Mouse (Mus musculus) splenic B cell, adult 2 months (primary cell): Measurements from ENCODE around the gene Vps33b.

ENCODE experiments used
- DNase-seq: peaks from one replicate; pipeline ENCODE4 v3.0.0-alpha.2; 2011; ENCODE audit warnings: low read depth, low spot score
- H3K27me3 ChIP-seq: 2 replicates; pipeline ENCODE4 v1.6.1; 2012; ENCODE audit warnings: mild to moderate bottlenecking, low read length, moderate library complexity, mixed read lengths; ENCODE audit not compliant: control insufficient read depth, poor library complexity, insufficient read depth, severe bottlenecking
- H3K36me3 ChIP-seq: 2 replicates; pipeline ENCODE4 v1.6.1; 2012; ENCODE audit warnings: mild to moderate bottlenecking, low read length, moderate library complexity, mixed read lengths; ENCODE audit not compliant: control insufficient read depth, poor library complexity, insufficient read depth, severe bottlenecking

Vps33b gene

DNA sequence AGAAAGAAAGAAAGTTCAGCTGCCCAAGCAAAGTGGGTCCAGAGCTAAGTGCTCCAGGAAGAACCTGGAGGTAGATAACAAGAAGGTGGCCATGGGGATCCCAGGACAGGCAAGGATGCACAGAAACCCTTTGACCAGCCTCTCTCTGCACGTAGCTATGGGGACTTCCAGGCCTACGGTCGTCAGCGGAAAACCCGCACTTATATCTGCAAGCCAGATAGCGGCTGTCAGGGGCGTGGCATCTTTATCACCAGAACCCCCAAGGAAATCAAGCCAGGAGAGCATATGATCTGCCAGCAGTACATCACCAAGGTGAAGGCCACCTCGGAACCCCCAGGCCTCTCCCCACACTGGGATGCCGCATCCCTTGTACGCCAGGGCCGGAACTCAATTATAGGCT lies 16.6 kb upstream of the Vps33b start:
- H3K36me3 ChIP-seq: no peaks in the 10 kb centered on the region
- H3K27me3 ChIP-seq: no peaks in the 10 kb centered on the region
- no peak for DNase-seq

DNA sequence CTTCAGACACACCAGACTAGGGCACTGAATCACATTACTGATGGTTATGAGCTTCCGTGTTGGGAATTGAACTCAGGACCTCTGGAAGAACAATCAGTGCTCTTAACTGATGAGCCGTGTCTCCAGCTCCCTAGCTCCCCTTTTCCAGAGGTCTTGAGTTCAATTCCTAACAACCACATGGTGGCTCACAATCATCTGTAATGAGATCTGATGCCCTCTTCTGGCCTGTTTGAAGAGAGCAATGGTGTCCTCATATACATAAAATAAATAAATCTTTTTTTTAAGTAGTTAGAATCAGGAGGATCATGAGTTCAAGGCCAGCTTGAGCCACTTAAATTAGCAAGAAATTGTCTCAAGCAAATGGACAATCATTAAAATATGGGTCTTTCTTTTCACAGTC lies 13.5 kb upstream of the Vps33b start:
- Histone ChIP-seq H3K36me3 (no peaks in the 10 kb centered on the region), H3K27me3 (no peaks in the 10 kb centered on the region)
- peak; percentile 51 for DNase-seq

- Histone ChIP-seq H3K36me3 (no peaks in the 10 kb centered on the region), H3K27me3 (no peaks in the 10 kb centered on the region)
- DNase-seq: no peak
Measured at GRCm38 (mm10) chr7:80257706-80258105, 11.7 kb upstream of the Vps33b start.

GRCm38 (mm10) chr7:80260625-80261371 lies 8.7 kb upstream of the Vps33b start, which contains the start of gene Ngrn:
Ngrn (plus strand) TSS chr7:80261215.
- Histone ChIP-seq H3K36me3 (peaks cover 8% of the 10 kb centered on the region), H3K27me3 (no peaks in the 10 kb centered on the region)
- DNase-seq: peak; percentile 85

- H3K36me3 ChIP-seq: peaks cover 10% of the 10 kb centered on the region
- no peaks in the 10 kb centered on the region for H3K27me3 ChIP-seq
- peak; percentile 50 for DNase-seq
Measured at GRCm38 (mm10) chr7:80261372-80261990, 8.0 kb upstream of the Vps33b start.

- DNase-seq: no peak
- H3K27me3 ChIP-seq: no peaks in the 10 kb centered on the region
Measured at GRCm38 (mm10) chr7:80264606-80265005, 4.8 kb upstream of the Vps33b start.

GRCm38 (mm10) chr7:80267764-80268163 lies 1.7 kb upstream of the Vps33b start:
- no peak for DNase-seq
- H3K27me3 ChIP-seq: no peaks in the 10 kb centered on the region
- peaks cover 12% of the 10 kb centered on the region for H3K36me3 ChIP-seq

More at GRCm38 (mm10) chr7:80264606-80265005, 4.8 kb upstream of the Vps33b start:
- peaks cover 11% of the 10 kb centered on the region for H3K36me3 ChIP-seq

- Histone ChIP-seq H3K36me3 (peaks cover 7% of the 10 kb centered on the region), H3K27me3 (no peaks in the 10 kb centered on the region)
- no peak for DNase-seq
Measured at GRCm38 (mm10) chr7:80269751-80270255, 354 bp downstream of the Vps33b start.

DNA sequence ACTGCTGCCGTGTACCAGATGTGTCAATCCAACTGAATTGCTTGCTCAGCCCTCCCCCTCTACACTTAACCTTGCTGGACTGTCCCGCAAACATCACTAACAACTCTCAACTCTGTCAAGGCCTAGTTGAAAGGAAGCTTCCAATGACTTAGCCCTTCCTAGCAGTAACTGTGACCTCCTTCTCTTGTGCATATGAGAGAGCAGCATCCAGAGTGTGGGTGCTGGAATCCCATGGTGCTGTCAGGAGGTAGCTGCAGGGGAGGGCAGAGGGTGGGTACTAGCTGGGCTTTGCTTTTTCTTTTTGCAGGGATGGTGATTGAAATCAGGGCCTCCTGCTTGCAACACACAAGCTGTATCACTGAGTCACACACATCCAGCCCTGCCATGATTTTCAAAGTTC lies 4.0 kb downstream of the Vps33b start:
- Histone ChIP-seq H3K36me3 (peaks cover 15% of the 10 kb centered on the region; the same call in 1 of the 2 replicates), H3K27me3 (no peaks in the 10 kb centered on the region)
- no peak for DNase-seq

GRCm38 (mm10) chr7:80276374-80276773 lies 6.9 kb downstream of the Vps33b start:
- H3K36me3 ChIP-seq: peaks cover 19% of the 10 kb centered on the region
- DNase-seq: no peak
- H3K27me3 ChIP-seq: no peaks in the 10 kb centered on the region

GRCm38 (mm10) chr7:80280032-80280431 lies 10.6 kb downstream of the Vps33b start:
- H3K36me3 ChIP-seq: peaks cover 25% of the 10 kb centered on the region
- DNase-seq: no peak
- H3K27me3 ChIP-seq: no peaks in the 10 kb centered on the region

GRCm38 (mm10) chr7:80280998-80281397 lies 11.5 kb downstream of the Vps33b start:
- DNase-seq: peak; percentile 41
- Histone ChIP-seq H3K27me3 (no peaks in the 10 kb centered on the region), H3K36me3 (peaks cover 26% of the 10 kb centered on the region)

GRCm38 (mm10) chr7:80281646-80282045 lies 12.2 kb downstream of the Vps33b start:
- no peaks in the 10 kb centered on the region for H3K27me3 ChIP-seq
- DNase-seq: no peak
- peaks cover 21% of the 10 kb centered on the region for H3K36me3 ChIP-seq

GRCm38 (mm10) chr7:80283226-80283918 lies 13.9 kb downstream of the Vps33b start:
- Histone ChIP-seq H3K36me3 (peaks cover 23% of the 10 kb centered on the region), H3K27me3 (no peaks in the 10 kb centered on the region)
- DNase-seq: no peak

- no peak for DNase-seq
- Histone ChIP-seq H3K27me3 (no peaks in the 10 kb centered on the region), H3K36me3 (peaks cover 23% of the 10 kb centered on the region)
Measured at GRCm38 (mm10) chr7:80284391-80284790, 14.9 kb downstream of the Vps33b start.
